Mouse (Mus musculus) testis, adult 2 months (tissue): ENCODE results near the gene Tmem263.

Experiments
- CTCF ChIP-seq: fragments of 200-500 bp; IDR thresholded peaks from 2 replicates; pipeline ENCODE4 v1.5.1; 2012; ENCODE audit warnings: low read depth, mild to moderate bottlenecking, inconsistent platforms, low read length, moderate library complexity; ENCODE audit not compliant: control insufficient read depth, insufficient read depth, insufficient replicate concordance
- POLR2A ChIP-seq: fragments of 200-500 bp; IDR thresholded peaks from 2 replicates; pipeline ENCODE4 v1.6.1; 2012; ENCODE audit warnings: low read depth, mild to moderate bottlenecking, inconsistent platforms, low read length, moderate library complexity; ENCODE audit not compliant: control insufficient read depth

GRCm38 (mm10) chr10:85128453-85128852 is 26.0 kb downstream of the Tmem263 start:
- TF ChIP-seq CTCF (no peak), POLR2A (no peak)
